Mouse (Mus musculus) C2C12 (cell line): ENCODE measurements around the gene Gm20388. TPM values are rescaled to one million over a fixed set of nuclear protein-coding genes. Genes with fewer than 3 reads are reported as not detected.

ENCODE experiments used
- H3K27me3 ChIP-seq: one replicate; pipeline ENCODE4 v1.6.1; 2011; ENCODE audit not compliant: control insufficient read depth, insufficient read depth, insufficient read length
- H3K36me3 ChIP-seq: one replicate; pipeline ENCODE4 v1.6.1; 2011; ENCODE audit not compliant: control insufficient read depth, insufficient read depth
- H3K4me3 ChIP-seq: one replicate; pipeline ENCODE4 v1.5.1; 2011; ENCODE audit warnings: mild to moderate bottlenecking, control low read depth; ENCODE audit not compliant: poor library complexity, insufficient read depth, severe bottlenecking
- H3K79me2 ChIP-seq: one replicate; pipeline ENCODE4 v1.6.1; 2011; ENCODE audit not compliant: control insufficient read depth, insufficient read depth
- H3K79me3 ChIP-seq: one replicate; pipeline ENCODE4 v1.6.1; 2011; ENCODE audit warnings: low read depth, control low read depth
- H3ac ChIP-seq: one replicate; pipeline ENCODE3; 2011; ENCODE audit warnings: low read depth; ENCODE audit not compliant: control insufficient read depth, insufficient read length
- CEBPB ChIP-seq: IDR thresholded peaks from one replicate; pipeline ENCODE4 v1.6.1; 2011; ENCODE audit warnings: low read depth, mild to moderate bottlenecking, control low read depth, moderate library complexity
- CTCF ChIP-seq: IDR thresholded peaks from one replicate; pipeline ENCODE4 v1.5.1; 2011; ENCODE audit not compliant: control insufficient read depth, insufficient read depth, insufficient read length
- FOSL1 ChIP-seq: IDR thresholded peaks from one replicate; pipeline ENCODE4 v1.8.0; 2011; ENCODE audit warnings: mild to moderate bottlenecking, low read length; ENCODE audit not compliant: poor library complexity, insufficient read depth, severe bottlenecking
- MAX ChIP-seq: IDR thresholded peaks from one replicate; pipeline ENCODE4 v1.6.1; 2011; ENCODE audit warnings: mild to moderate bottlenecking, control low read depth
- MYOD1 ChIP-seq: IDR thresholded peaks from one replicate; pipeline ENCODE4 v1.6.1; 2011; ENCODE audit warnings: low read depth; ENCODE audit not compliant: control insufficient read depth, insufficient read length
- MYOG ChIP-seq: IDR thresholded peaks from one replicate; pipeline ENCODE4 v1.6.1; 2011; ENCODE audit not compliant: control insufficient read depth, insufficient read length; ENCODE audit errors: extremely low read depth
- USF1 ChIP-seq: IDR thresholded peaks from one replicate; pipeline ENCODE4 v1.6.1; 2011; ENCODE audit warnings: low read depth, mild to moderate bottlenecking, control low read depth, moderate library complexity
- polyA plus RNA-seq: library from polyadenylated mRNA; unstranded; fragments of >200 nt; fragmentation: generic; extraction: Trizol; gene quantifications from one replicate; pipeline ENCODE4 v1.2.1, GENCODE M21; 2012; ENCODE audit warnings: missing spikeins

Gm20388 gene
- polyA plus RNA-seq, 1 experiment = 15.0 TPM

DNA sequence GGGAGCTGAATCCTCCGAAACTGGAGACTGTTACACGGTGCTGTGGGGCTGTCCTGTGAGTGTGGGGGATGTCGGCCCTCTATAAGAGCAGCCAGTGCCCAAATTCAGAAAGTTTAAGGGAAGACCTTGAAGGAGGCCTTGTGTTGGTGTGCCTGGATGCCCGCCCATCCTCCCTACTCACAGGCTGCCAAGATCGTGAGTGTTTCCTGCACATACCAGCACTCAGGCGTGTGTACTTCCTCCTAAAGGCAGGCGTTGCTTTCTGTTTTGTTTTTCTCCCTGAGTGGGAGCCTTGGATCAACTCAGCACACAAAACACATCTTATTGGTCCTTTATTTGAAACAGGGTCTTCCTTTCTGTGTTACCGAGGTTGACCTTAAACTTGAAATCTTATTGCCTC is 3431.6 kb downstream of the Gm20388 start:
- no peak for TF ChIP-seq USF1
- no peak for TF ChIP-seq MAX
- no peak for TF ChIP-seq MYOD1
- TF ChIP-seq CEBPB = no peak
- no peak for TF ChIP-seq MYOG
- TF ChIP-seq FOSL1 = no peak
- no peak for TF ChIP-seq CTCF
- Histone ChIP-seq H3K79me3 (peaks cover 2% of the 10 kb centered on the region), H3K36me3 (no peaks in the 10 kb centered on the region), H3K4me3 (no peak overlapping the region), H3ac (no peak overlapping the region), H3K27me3 (no peaks in the 10 kb centered on the region), H3K79me2 (peaks cover 7% of the 10 kb centered on the region)

- no peak overlapping the region for H3K4me3 ChIP-seq
- no peaks in the 10 kb centered on the region for H3K36me3 ChIP-seq
- no peak overlapping the region for H3ac ChIP-seq
- H3K79me3 ChIP-seq = peaks cover 2% of the 10 kb centered on the region
- H3K79me2 ChIP-seq = peaks cover 7% of the 10 kb centered on the region
- no peaks in the 10 kb centered on the region for H3K27me3 ChIP-seq
- TF ChIP-seq FOSL1 = no peak
- no peak for TF ChIP-seq MYOD1
- TF ChIP-seq CTCF = no peak
- TF ChIP-seq CEBPB = no peak
Measured at GRCm38 (mm10) chr8:123342911-123343310, 3432.3 kb downstream of the Gm20388 start.

GRCm38 (mm10) chr8:123343422-123343821 is 3432.8 kb downstream of the Gm20388 start:
- Histone ChIP-seq H3K79me2 (peaks cover 7% of the 10 kb centered on the region), H3K36me3 (no peaks in the 10 kb centered on the region), H3K79me3 (peaks cover 2% of the 10 kb centered on the region), H3K4me3 (no peak overlapping the region), H3K27me3 (no peaks in the 10 kb centered on the region), H3ac (no peak overlapping the region)
- no peak for TF ChIP-seq MYOG
- no peak for TF ChIP-seq CEBPB
- no peak for TF ChIP-seq CTCF
- TF ChIP-seq FOSL1 = no peak
- no peak for TF ChIP-seq MAX
- TF ChIP-seq MYOD1 = no peak
- TF ChIP-seq USF1 = no peak

DNA sequence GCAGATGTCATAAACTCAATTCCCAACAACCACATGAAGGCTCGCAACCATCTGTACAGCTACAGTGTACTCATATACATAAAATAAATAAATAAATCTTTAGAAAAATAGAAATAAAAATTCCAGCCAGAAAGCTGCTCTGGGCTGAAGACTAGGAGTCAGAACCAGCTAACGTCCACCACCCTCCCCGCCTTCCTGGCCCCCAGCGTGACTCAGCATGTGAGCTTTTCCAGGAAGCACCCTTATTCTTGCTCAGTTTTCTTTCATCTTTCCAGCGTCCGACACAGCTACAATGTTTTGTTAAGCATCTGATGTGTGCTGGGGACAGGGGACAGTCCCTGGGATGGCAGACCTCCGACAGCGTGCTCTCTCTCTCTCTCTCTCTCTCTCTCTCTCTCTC is 3434.5 kb downstream of the Gm20388 start:
- Histone ChIP-seq H3ac (no peak overlapping the region), H3K79me2 (peaks cover 7% of the 10 kb centered on the region), H3K4me3 (no peak overlapping the region), H3K36me3 (no peaks in the 10 kb centered on the region), H3K79me3 (peaks cover 2% of the 10 kb centered on the region), H3K27me3 (no peaks in the 10 kb centered on the region)
- TF ChIP-seq CTCF = no peak
- no peak for TF ChIP-seq MYOD1
- TF ChIP-seq MAX = no peak
- TF ChIP-seq MYOG = no peak
- no peak for TF ChIP-seq FOSL1
- no peak for TF ChIP-seq CEBPB
- no peak for TF ChIP-seq USF1

- Histone ChIP-seq H3K36me3 (no peaks in the 10 kb centered on the region), H3ac (no peak overlapping the region), H3K79me2 (peaks cover 5% of the 10 kb centered on the region), H3K4me3 (no peak overlapping the region), H3K79me3 (peaks cover 2% of the 10 kb centered on the region), H3K27me3 (no peaks in the 10 kb centered on the region)
- TF ChIP-seq USF1 (no peak), MYOD1 (no peak), FOSL1 (no peak), MYOG (no peak), CEBPB (no peak), CTCF (no peak), MAX (no peak)
Measured at GRCm38 (mm10) chr8:123345856-123346255, 3435.2 kb downstream of the Gm20388 start.

DNA sequence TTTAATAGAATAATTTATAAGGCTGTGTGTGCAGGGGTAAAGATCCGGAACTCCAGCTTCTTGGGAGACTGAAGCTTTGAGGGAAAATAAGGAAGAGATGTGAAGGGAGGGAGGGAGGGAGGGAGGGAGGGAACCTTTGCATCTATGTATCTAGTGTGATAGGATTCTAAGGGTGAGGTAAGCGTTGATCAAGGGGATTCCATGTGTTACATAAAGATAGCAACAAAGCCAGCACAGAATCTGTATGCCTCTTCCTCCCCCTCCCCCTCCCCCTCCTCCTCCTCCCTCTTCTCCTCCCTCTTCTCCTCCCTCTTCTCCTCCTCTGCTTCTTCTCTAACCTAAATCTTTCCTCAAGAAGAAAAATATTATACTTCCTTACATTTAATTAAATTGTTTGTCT is 3436.7 kb downstream of the Gm20388 start:
- H3K4me3 ChIP-seq = no peak overlapping the region

More for the DNA sequence above, 3436.7 kb downstream of the Gm20388 start:
- H3K27me3 ChIP-seq = no peaks in the 10 kb centered on the region
- H3K79me3 ChIP-seq = no peaks in the 10 kb centered on the region
- no peak for TF ChIP-seq CEBPB
- no peak for TF ChIP-seq FOSL1
- TF ChIP-seq MYOD1 = no peak
- no peak for TF ChIP-seq CTCF
- TF ChIP-seq MYOG = no peak
- TF ChIP-seq USF1 = no peak
- TF ChIP-seq MAX = no peak
- H3K79me2 ChIP-seq = no peaks in the 10 kb centered on the region
- H3K36me3 ChIP-seq = no peaks in the 10 kb centered on the region
- no peak overlapping the region for H3ac ChIP-seq
